Mouse (Mus musculus) liver, postnatal 0 days (tissue): ENCODE measurements around the gene Nrip1. TPM values are rescaled to one million over a fixed set of nuclear protein-coding genes. Genes with fewer than 3 reads are reported as not detected.
A peak's percentile ranks its signal among the peaks of the same experiment; 100 is the strongest.

Experiments
- ATAC-seq: fragments of 200-750 bp; cut with Nextera tagmentation; 2 replicates; pipeline ENCODE4 v1.8.0; 2017; ENCODE audit warnings: mild to moderate bottlenecking, moderate library complexity
- DNase-seq: peaks from one replicate; pipeline ENCODE4 v3.0.0-alpha.2; 2016
- H3K27ac ChIP-seq: fragments of 300-500 bp; sonication (generic); 2 replicates; pipeline ENCODE4 v1.5.1; 2014; ENCODE audit warnings: antibody characterized with exemption, moderate library complexity, mild to moderate bottlenecking, low read depth
- H3K27me3 ChIP-seq: fragments of 300-500 bp; sonication (generic); 2 replicates; pipeline ENCODE4 v1.6.1; 2014; ENCODE audit warnings: low read length, control low read depth, mixed read lengths; ENCODE audit not compliant: insufficient read depth
- H3K36me3 ChIP-seq: fragments of 300-500 bp; sonication (generic); replicated peaks from 2 replicates; pipeline ENCODE4 v1.6.1; 2014; ENCODE audit warnings: mild to moderate bottlenecking, control low read depth, low read length, moderate library complexity, mixed read lengths; ENCODE audit not compliant: insufficient read depth
- H3K4me1 ChIP-seq: fragments of 300-500 bp; sonication (generic); 2 replicates; pipeline ENCODE4 v1.6.1; 2014; ENCODE audit warnings: antibody characterized with exemption, mild to moderate bottlenecking, control low read depth; ENCODE audit not compliant: insufficient read depth
- H3K4me2 ChIP-seq: fragments of 300-500 bp; sonication (generic); 2 replicates; pipeline ENCODE4 v1.6.1; 2014; ENCODE audit warnings: low read depth, mild to moderate bottlenecking, low read length, moderate library complexity, mixed read lengths
- H3K4me3 ChIP-seq: fragments of 300-500 bp; sonication (generic); 2 replicates; pipeline ENCODE4 v1.5.1; 2014; ENCODE audit warnings: low read depth, low read length
- H3K9ac ChIP-seq: fragments of 300-500 bp; sonication (generic); replicated peaks from 2 replicates; pipeline ENCODE4 v1.6.1; 2014; ENCODE audit warnings: mild to moderate bottlenecking, moderate library complexity
- H3K9me3 ChIP-seq: fragments of 300-500 bp; sonication (generic); 2 replicates; pipeline ENCODE4 v1.6.1; 2016; ENCODE audit warnings: mild to moderate bottlenecking, control low read depth, low read length, mixed read lengths
- CTCF ChIP-seq: sonication (generic); IDR thresholded peaks from 2 replicates; pipeline ENCODE4 v1.5.1; 2016; ENCODE audit warnings: antibody characterized with exemption, low read depth
- EP300 ChIP-seq: IDR thresholded peaks from 2 replicates; pipeline ENCODE4 v1.6.1; 2016; ENCODE audit warnings: antibody characterized with exemption, low read depth, mild to moderate bottlenecking
- WGBS: fragments of 180-500 bp; shearing (Covaris S2); extraction: QIAGEN DNeasy Blood & Tissue Kit; methylation state at CpG from one replicate; pipeline ENCODE4 v1.1.7; 2014; ENCODE audit not compliant: insufficient replicate concordance; 5-methylcytosine and 5-hydroxymethylcytosine counted together
- polyA plus RNA-seq: library from polyadenylated mRNA; unstranded; fragments of >200 nt; fragmentation: Nextera tagmentation; extraction: Ambion mirVana; gene quantifications from 2 replicates; pipeline ENCODE4 v1.2.1, GENCODE M21; 2015

Nrip1 gene
- polyA plus RNA-seq, 1 experiment from 2014 or later = 11.2 TPM

- TF ChIP-seq EP300 = no peak
- no peak for TF ChIP-seq CTCF
- WGBS = 85% methylated on average over 22 of the region's 22 CpGs
- ATAC-seq (no peak), DNase-seq (no peak)
- H3K4me1 ChIP-seq = peaks cover 49% of the 10 kb centered on the region
- H3K9me3 ChIP-seq = no peaks in the 10 kb centered on the region
- no peaks in the 10 kb centered on the region for H3K27me3 ChIP-seq
- no peak overlapping the region for H3K4me2 ChIP-seq
- H3K27ac ChIP-seq = no peak overlapping the region
- H3K9ac ChIP-seq = no peak overlapping the region; the same call in 1 of the 2 replicates
- H3K4me3 ChIP-seq = no peak overlapping the region
- no peaks in the 10 kb centered on the region; the same call in 1 of the 2 replicates for H3K36me3 ChIP-seq
Measured at GRCm38 (mm10) chr16:76316940-76317822, 56.4 kb downstream of the Nrip1 start.

- WGBS = 87% methylated on average over 3 of the region's 3 CpGs
- TF ChIP-seq CTCF = no peak
- no peak for TF ChIP-seq EP300
- DNase-seq = no peak
- ATAC-seq = no peak
- no peaks in the 10 kb centered on the region for H3K27me3 ChIP-seq
- H3K4me1 ChIP-seq = peaks cover 39% of the 10 kb centered on the region
- H3K9me3 ChIP-seq = no peaks in the 10 kb centered on the region
- no peaks in the 10 kb centered on the region for H3K36me3 ChIP-seq
- no peak overlapping the region for H3K4me2 ChIP-seq
- no peak overlapping the region for H3K4me3 ChIP-seq
- H3K9ac ChIP-seq = no peak overlapping the region
- H3K27ac ChIP-seq = 0 out of 2 replicates have a peak overlapping the region, but pooled peaks have one; percentile 91
Measured at GRCm38 (mm10) chr16:76315642-76316041, 58.0 kb downstream of the Nrip1 start.

GRCm38 (mm10) chr16:76314013-76314950, 59.3 kb downstream of the Nrip1 start:
- H3K4me2 ChIP-seq = peak overlapping the region; percentile 56
- peak; percentile 98 for ATAC-seq

GRCm38 (mm10) chr16:76312887-76313420, 60.7 kb downstream of the Nrip1 start:
- ATAC-seq (no peak), DNase-seq (peak; percentile 8)
- Histone ChIP-seq H3K27ac (0 out of 2 replicates have a peak overlapping the region, but pooled peaks have one; percentile 12), H3K36me3 (no peaks in the 10 kb centered on the region; the same call in 1 of the 2 replicates), H3K27me3 (no peaks in the 10 kb centered on the region), H3K9ac (no peak overlapping the region), H3K4me3 (no peak overlapping the region), H3K4me2 (no peak overlapping the region), H3K4me1 (peaks cover 25% of the 10 kb centered on the region), H3K9me3 (no peaks in the 10 kb centered on the region)
- WGBS = 23% methylated on average over 1 of the region's 1 CpGs
- TF ChIP-seq CTCF (no peak), EP300 (no peak)

More at GRCm38 (mm10) chr16:76314013-76314950, 59.3 kb downstream of the Nrip1 start:
- DNase-seq = peak; percentile 49
- peaks cover 34% of the 10 kb centered on the region for H3K4me1 ChIP-seq
- TF ChIP-seq EP300 (peak; percentile 98), CTCF (no peak)
- no peaks in the 10 kb centered on the region for H3K9me3 ChIP-seq
- WGBS = 59% methylated on average over 12 of the region's 12 CpGs
- H3K4me3 ChIP-seq = no peak overlapping the region
- H3K27me3 ChIP-seq = no peaks in the 10 kb centered on the region
- H3K36me3 ChIP-seq = no peaks in the 10 kb centered on the region; the same call in 1 of the 2 replicates
- peak overlapping the region; percentile 91 for H3K27ac ChIP-seq
- H3K9ac ChIP-seq = peak overlapping the region; percentile 39; the same call in 1 of the 2 replicates

- Histone ChIP-seq H3K27me3 (no peaks in the 10 kb centered on the region), H3K4me1 (peaks cover 20% of the 10 kb centered on the region), H3K36me3 (peaks cover 4% of the 10 kb centered on the region; the same call in 1 of the 2 replicates), H3K4me2 (no peak overlapping the region), H3K27ac (no peak overlapping the region), H3K9ac (no peak overlapping the region), H3K9me3 (no peaks in the 10 kb centered on the region), H3K4me3 (no peak overlapping the region)
- ATAC-seq (no peak), DNase-seq (no peak)
- TF ChIP-seq EP300 (no peak), CTCF (no peak)
- WGBS = 80% methylated on average over 2 of the region's 2 CpGs
Measured at GRCm38 (mm10) chr16:76310791-76311190, 62.8 kb downstream of the Nrip1 start.
